Mouse (Mus musculus): ENCODE data around the gene Hadh.

DNA sequence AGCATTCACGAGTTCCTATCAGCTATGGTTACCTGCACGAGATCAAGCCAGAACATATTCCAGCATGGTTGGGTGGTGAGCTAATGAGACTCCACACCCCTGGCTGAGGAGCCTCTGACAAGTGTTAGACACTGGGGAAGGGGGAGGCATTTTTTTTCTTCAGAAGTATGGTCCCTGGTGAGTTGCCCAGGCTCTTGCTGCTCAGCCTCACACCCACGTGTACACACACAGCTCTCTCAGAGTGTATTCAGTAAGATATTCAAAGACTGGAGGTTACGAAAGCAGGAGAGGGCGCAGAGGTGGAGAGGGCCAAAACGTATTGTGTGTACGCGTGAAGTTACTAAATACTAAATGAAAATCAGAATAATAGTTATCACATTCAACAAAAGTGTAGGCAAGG, 6.4 kb downstream of the Hadh start:
- TF ChIP-seq ZC3H11A (IDR thresholded peaks at IDR 0.05; ENCODE audit: borderline replicate concordance, low read depth, low read length) = no peak
- no peak for TF ChIP-seq MAFK (IDR thresholded peaks at IDR 0.05; ENCODE audit: insufficient read depth, low read depth, low read length)
- no peak for TF ChIP-seq CHD2 (IDR thresholded peaks at IDR 0.05; ENCODE audit: low read depth, low read length)
- no peak for TF ChIP-seq HCFC1 (IDR thresholded peaks at IDR 0.05; ENCODE audit: borderline replicate concordance, insufficient read depth, low read length)
